Mouse (Mus musculus) intestine, embryonic 14.5 days (tissue): ENCODE measurements at regions not wholly inside any gene's neighbourhood (a gene's known extent, or its start where the extent isn't known, plus 50 kb on each side); places are given as distances from the start of the nearest gene placed in this dataset.

ENCODE experiments used
- ATAC-seq: fragments of 200-750 bp; cut with Nextera tagmentation; replicated peaks from 2 replicates; pipeline ENCODE4 v1.8.0; 2017; ENCODE audit warnings: low read depth, moderate number of reproducible peaks, moderate TSS enrichment, moderate library complexity; ENCODE audit not compliant: low FRiP score, low TSS enrichment
- DNase-seq: peaks from one replicate; pipeline ENCODE4 v3.0.0-alpha.2; 2018; ENCODE audit warnings: low spot score
- H3K27ac ChIP-seq: fragments of 300-500 bp; sonication (generic); 2 replicates; pipeline ENCODE4 v1.5.1; 2014; ENCODE audit warnings: low read depth, mild to moderate bottlenecking, control low read depth
- H3K27me3 ChIP-seq: fragments of 300-500 bp; sonication (generic); replicated peaks from 2 replicates; pipeline ENCODE4 v1.6.1; 2014; ENCODE audit warnings: low read length, control low read depth; ENCODE audit not compliant: control insufficient read depth, insufficient read depth
- H3K36me3 ChIP-seq: fragments of 300-500 bp; sonication (generic); 2 replicates; pipeline ENCODE4 v1.6.1; 2014; ENCODE audit warnings: low read length, control low read depth; ENCODE audit not compliant: control insufficient read depth, insufficient read depth
- H3K4me1 ChIP-seq: fragments of 300-500 bp; sonication (generic); replicated peaks from 2 replicates; pipeline ENCODE4 v1.6.1; 2014; ENCODE audit warnings: low read length, control low read depth, mixed read lengths; ENCODE audit not compliant: control insufficient read depth, insufficient read depth
- H3K4me2 ChIP-seq: fragments of 300-500 bp; sonication (generic); 2 replicates; pipeline ENCODE4 v1.6.1; 2014; ENCODE audit warnings: low read length
- H3K4me3 ChIP-seq: fragments of 300-500 bp; sonication (generic); 2 replicates; pipeline ENCODE4 v1.5.1; 2014; ENCODE audit warnings: low read depth, low read length, control low read depth, mixed read lengths
- H3K9ac ChIP-seq: fragments of 300-500 bp; sonication (generic); 2 replicates; pipeline ENCODE4 v1.6.1; 2014; ENCODE audit warnings: mild to moderate bottlenecking, low read length
- H3K9me3 ChIP-seq: fragments of 300-500 bp; sonication (generic); 2 replicates; pipeline ENCODE4 v1.6.1; 2016; ENCODE audit warnings: low read length, control low read depth; ENCODE audit not compliant: control insufficient read depth
- WGBS: fragments of 180-500 bp; shearing (Covaris S2); extraction: QIAGEN DNeasy Blood & Tissue Kit; methylation state at CpG from one replicate; pipeline ENCODE4 v1.1.7; 2014; 5-methylcytosine and 5-hydroxymethylcytosine counted together

- no peaks in the 10 kb centered on the region for H3K4me1 ChIP-seq
- 78% methylated on average over 3 of the region's 3 CpGs for WGBS
- DNase-seq: no peak
Measured at GRCm38 (mm10) chr12:95054887-95055286, 637.1 kb upstream of the Flrt2 start.

GRCm38 (mm10) chr12:95056926-95057325 lies 635.1 kb upstream of the Flrt2 start:
- no peaks in the 10 kb centered on the region for H3K27me3 ChIP-seq
- H3K9me3 ChIP-seq: no peaks in the 10 kb centered on the region
- DNase-seq (no peak), ATAC-seq (no peak)
- no peak overlapping the region for H3K27ac ChIP-seq
- H3K4me2 ChIP-seq: no peak overlapping the region
- no peak overlapping the region for H3K9ac ChIP-seq
- H3K4me1 ChIP-seq: no peaks in the 10 kb centered on the region
- H3K4me3 ChIP-seq: no peak overlapping the region
- H3K36me3 ChIP-seq: no peaks in the 10 kb centered on the region
- WGBS: 87% methylated on average over 7 of the region's 7 CpGs

More at GRCm38 (mm10) chr12:95054887-95055286, 637.1 kb upstream of the Flrt2 start:
- Histone ChIP-seq H3K4me3 (no peak overlapping the region), H3K4me2 (no peak overlapping the region), H3K27ac (no peak overlapping the region), H3K36me3 (no peaks in the 10 kb centered on the region), H3K9me3 (no peaks in the 10 kb centered on the region), H3K9ac (no peak overlapping the region), H3K27me3 (no peaks in the 10 kb centered on the region)
- no peak for ATAC-seq

- Histone ChIP-seq H3K36me3 (no peaks in the 10 kb centered on the region), H3K4me3 (no peak overlapping the region), H3K9ac (no peak overlapping the region), H3K27me3 (no peaks in the 10 kb centered on the region), H3K9me3 (no peaks in the 10 kb centered on the region), H3K4me1 (no peaks in the 10 kb centered on the region), H3K27ac (no peak overlapping the region), H3K4me2 (no peak overlapping the region)
- ATAC-seq (no peak), DNase-seq (no peak)
- WGBS: 94% methylated on average over 2 of the region's 2 CpGs
Measured at GRCm38 (mm10) chr12:95059396-95059795, 632.6 kb upstream of the Flrt2 start.

- no peak for DNase-seq
- Histone ChIP-seq H3K36me3 (no peaks in the 10 kb centered on the region), H3K27me3 (no peaks in the 10 kb centered on the region), H3K4me3 (no peak overlapping the region), H3K9me3 (no peaks in the 10 kb centered on the region), H3K9ac (no peak overlapping the region), H3K4me1 (no peaks in the 10 kb centered on the region), H3K27ac (no peak overlapping the region), H3K4me2 (no peak overlapping the region)
- no peak for ATAC-seq
- 60% methylated on average over 2 of the region's 2 CpGs for WGBS
Measured at GRCm38 (mm10) chr12:95072307-95072706, 619.7 kb upstream of the Flrt2 start.

GRCm38 (mm10) chr12:95119223-95119952 lies 572.6 kb upstream of the Flrt2 start:
- Histone ChIP-seq H3K9ac (no peak overlapping the region), H3K4me2 (no peak overlapping the region), H3K9me3 (no peaks in the 10 kb centered on the region), H3K4me3 (no peak overlapping the region), H3K4me1 (no peaks in the 10 kb centered on the region), H3K27me3 (no peaks in the 10 kb centered on the region), H3K27ac (no peak overlapping the region), H3K36me3 (no peaks in the 10 kb centered on the region)
- 86% methylated on average over 3 of the region's 3 CpGs for WGBS
- no peak for ATAC-seq
- DNase-seq: no peak

GRCm38 (mm10) chr12:95132804-95133203 lies 559.2 kb upstream of the Flrt2 start:
- WGBS: 62% methylated on average over 1 of the region's 1 CpGs
- H3K9me3 ChIP-seq: no peaks in the 10 kb centered on the region
- no peak for DNase-seq
- ATAC-seq: no peak
- H3K27ac ChIP-seq: no peak overlapping the region
- no peaks in the 10 kb centered on the region for H3K27me3 ChIP-seq
- H3K4me1 ChIP-seq: no peaks in the 10 kb centered on the region
- no peak overlapping the region for H3K9ac ChIP-seq
- H3K36me3 ChIP-seq: no peaks in the 10 kb centered on the region
- H3K4me2 ChIP-seq: no peak overlapping the region
- no peak overlapping the region for H3K4me3 ChIP-seq

GRCm38 (mm10) chr12:95133482-95133881 lies 558.5 kb upstream of the Flrt2 start:
- DNase-seq (no peak), ATAC-seq (no peak)
- H3K9ac ChIP-seq: no peak overlapping the region
- no peaks in the 10 kb centered on the region for H3K9me3 ChIP-seq
- H3K27ac ChIP-seq: no peak overlapping the region
- 43% methylated on average over 4 of the region's 4 CpGs for WGBS
- no peak overlapping the region for H3K4me2 ChIP-seq
- no peaks in the 10 kb centered on the region for H3K27me3 ChIP-seq
- no peak overlapping the region for H3K4me3 ChIP-seq
- H3K36me3 ChIP-seq: no peaks in the 10 kb centered on the region
- no peaks in the 10 kb centered on the region for H3K4me1 ChIP-seq

- H3K4me3 ChIP-seq: no peak overlapping the region
- WGBS: 75% methylated on average over 2 of the region's 2 CpGs
- H3K9ac ChIP-seq: no peak overlapping the region
- no peaks in the 10 kb centered on the region for H3K27me3 ChIP-seq
- H3K4me2 ChIP-seq: no peak overlapping the region
- no peaks in the 10 kb centered on the region for H3K4me1 ChIP-seq
- H3K9me3 ChIP-seq: no peaks in the 10 kb centered on the region
- H3K27ac ChIP-seq: no peak overlapping the region
- ATAC-seq (no peak), DNase-seq (no peak)
- no peaks in the 10 kb centered on the region for H3K36me3 ChIP-seq
Measured at GRCm38 (mm10) chr12:95138167-95138566, 553.9 kb upstream of the Flrt2 start.

GRCm38 (mm10) chr12:95171051-95171450 lies 521.0 kb upstream of the Flrt2 start:
- no peaks in the 10 kb centered on the region for H3K4me1 ChIP-seq
- 53% methylated on average over 2 of the region's 2 CpGs for WGBS
- no peaks in the 10 kb centered on the region for H3K27me3 ChIP-seq
- ATAC-seq: no peak
- no peak overlapping the region for H3K27ac ChIP-seq
- no peak overlapping the region for H3K4me3 ChIP-seq
- no peaks in the 10 kb centered on the region for H3K9me3 ChIP-seq
- no peak overlapping the region for H3K4me2 ChIP-seq
- no peak for DNase-seq
- no peaks in the 10 kb centered on the region for H3K36me3 ChIP-seq
- no peak overlapping the region for H3K9ac ChIP-seq
